Mouse (Mus musculus) adrenal gland, adult (tissue): ENCODE data around the gene Ube2i.

Experiments
- DNase-seq, 2 experiments: peaks; one replicate each; pipeline ENCODE4 v3.0.0; 2022 to 2023; ENCODE audit warnings: low spot score in 1 of 2; ENCODE audit not compliant: inconsistent age in 2 of 2

The Ube2i gene

DNA sequence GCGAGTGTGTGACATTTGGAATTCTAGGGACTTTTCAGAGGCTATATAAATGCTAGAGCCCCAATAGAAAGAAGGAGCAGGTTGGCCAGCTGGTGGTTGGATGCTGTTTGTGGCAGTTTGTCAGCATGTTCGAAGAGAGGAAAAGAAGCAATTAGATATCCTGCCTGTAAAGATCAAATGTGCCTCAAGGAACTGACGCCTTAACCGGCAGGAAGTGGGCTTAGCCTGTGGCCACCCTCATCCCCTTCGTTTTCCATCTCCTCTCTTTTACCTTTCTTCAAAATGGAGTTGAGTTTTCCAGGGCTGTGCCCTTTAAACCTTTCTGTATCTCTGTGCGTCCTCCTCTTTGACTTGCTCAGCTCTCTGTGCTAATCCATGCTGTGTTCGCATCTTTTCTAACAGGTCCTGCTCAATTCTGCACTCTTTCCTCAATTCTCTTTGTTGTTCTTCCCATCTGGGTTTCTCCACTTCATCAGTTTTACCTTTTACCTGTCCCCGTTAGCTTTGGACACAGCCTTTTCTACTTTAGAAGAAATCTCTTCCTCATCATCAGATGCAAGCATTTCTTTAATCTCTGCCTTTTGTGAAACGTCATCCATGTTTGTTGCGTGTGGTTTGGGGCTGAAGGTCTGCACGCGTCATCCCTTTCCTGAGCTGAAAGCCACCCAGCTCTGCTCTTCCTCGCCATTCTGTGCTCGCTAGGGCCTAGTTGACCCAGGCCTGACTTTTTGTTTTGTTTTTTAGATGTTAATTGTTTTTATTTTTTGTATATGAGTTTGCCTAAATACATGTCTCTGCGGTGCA is 54.7 kb downstream of the Ube2i start:
- DNase-seq, result no peak

- DNase-seq, result no peak
Measured at GRCm38 (mm10) chr17:25218967-25219366, 55.5 kb downstream of the Ube2i start.

- DNase-seq, result no peak
Measured at GRCm38 (mm10) chr17:25215431-25215830, 59.0 kb downstream of the Ube2i start.
